Mouse (Mus musculus): Measurements from ENCODE around the gene Trim67. TPM values are rescaled to one million over a fixed set of nuclear protein-coding genes. Genes with fewer than 3 reads are reported as not detected.
A peak's percentile ranks its signal among the peaks of the same experiment; 100 is the strongest.

The Trim67 gene
- total RNA-seq, 2 experiments from 2014 or later: 14.9 to 16.5 TPM

DNA sequence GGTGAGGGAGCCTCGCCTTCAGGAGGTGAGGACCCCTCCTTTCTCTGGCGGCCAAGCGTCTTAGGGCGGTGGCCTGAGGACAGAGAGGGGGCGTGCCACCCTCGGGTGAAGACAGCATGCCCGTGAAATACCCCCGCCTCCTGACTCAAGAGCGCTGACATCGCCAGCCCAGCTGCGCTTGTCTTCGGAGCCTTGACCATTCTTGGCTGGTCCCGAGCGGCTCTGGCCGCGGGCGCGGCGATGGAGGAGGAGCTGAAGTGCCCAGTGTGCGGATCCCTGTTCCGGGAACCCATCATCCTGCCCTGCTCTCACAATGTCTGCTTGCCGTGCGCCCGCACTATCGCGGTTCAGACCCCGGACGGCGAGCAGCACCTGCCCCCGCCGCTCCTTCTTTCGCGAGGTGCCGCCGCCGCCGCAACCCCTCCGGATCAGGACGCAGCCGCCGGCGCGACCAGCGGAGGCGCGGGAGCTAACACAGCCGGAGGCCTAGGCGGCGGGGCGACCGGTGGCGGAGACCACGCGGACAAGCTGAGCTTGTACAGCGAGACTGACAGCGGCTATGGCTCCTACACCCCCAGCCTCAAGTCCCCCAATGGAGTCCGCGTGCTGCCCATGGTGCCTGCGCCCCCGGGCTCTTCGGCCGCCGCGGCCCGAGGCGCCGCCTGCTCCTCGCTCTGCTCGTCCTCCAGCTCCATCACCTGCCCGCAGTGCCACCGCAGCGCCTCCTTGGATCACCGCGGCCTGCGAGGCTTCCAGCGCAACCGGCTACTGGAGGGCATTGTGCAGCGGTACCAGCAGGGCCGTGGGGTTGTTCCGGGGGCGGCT lies 981 bp downstream of the Trim67 start:
- peak; percentile 26 to 29 for DNase-seq (ENCODE audit: low spot score in 2 of 2)

DNA sequence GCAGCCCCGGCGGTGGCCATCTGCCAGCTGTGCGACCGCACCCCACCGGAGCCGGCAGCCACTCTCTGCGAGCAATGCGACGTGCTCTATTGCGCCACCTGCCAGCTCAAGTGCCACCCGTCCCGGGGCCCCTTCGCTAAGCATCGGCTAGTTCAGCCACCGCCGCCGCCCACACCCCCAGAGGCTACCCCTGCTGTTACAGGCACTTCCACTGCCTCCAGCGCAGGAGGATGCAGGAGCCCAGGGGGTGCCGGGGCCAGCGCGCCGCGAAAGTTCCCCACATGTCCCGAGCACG lies 1.5 kb downstream of the Trim67 start:
- DNase-seq (ENCODE audit: low spot score in 2 of 2): peak; percentile 78 to 86

DNA sequence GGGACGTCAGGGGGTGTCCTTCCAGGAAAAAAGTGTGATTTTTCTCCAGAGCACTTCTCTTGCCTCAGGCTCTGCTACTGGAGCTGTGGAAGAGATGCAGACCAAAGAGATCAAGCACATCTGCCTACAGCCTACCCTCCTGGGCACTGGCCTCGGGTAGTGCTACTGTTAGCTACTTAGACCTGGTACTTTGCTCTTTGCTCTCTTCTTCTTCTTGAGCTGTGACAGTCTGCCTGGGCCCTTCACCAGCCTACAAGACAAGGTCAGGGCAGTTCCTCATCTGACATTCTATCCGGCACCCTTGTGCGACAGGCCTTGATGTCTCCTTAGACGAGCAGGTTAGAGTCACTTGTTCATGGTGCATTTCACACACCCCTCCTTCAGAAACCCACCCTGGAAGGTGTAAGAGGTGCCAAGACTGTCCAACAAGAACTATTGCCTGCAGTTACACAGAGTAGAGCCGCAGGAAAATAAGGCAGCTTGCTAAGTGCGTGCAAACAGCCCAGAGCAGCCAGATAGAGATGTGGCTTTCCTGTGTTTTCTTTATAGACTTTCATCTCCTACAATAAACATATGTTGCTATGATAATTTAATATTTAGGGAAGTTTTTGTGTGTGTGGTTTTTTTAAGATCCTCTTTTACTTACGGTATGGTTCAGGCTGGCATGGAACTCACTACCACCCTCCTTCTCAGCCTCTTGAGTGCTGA lies 3.0 kb downstream of the Trim67 start:
- no peak for DNase-seq (ENCODE audit: low spot score in 2 of 2)

DNA sequence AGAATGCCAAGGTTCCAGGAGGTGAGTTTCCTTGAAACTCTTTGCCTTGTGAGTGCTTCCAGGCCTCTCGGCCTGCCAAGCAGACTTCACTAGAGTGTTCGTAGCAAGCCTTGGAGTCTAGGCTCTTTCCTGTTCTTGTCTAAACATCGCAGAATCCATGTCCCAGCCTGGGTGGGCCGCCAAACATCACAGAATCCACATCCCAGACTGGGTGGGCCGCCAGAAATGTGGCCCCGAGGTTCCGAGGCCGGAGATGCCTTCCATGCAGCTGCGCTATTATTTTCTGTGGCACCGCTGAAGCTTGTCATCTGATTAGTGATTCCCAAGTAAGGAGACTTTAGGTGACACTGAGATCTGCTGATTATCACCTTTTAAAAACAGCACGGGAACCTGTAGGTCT lies 7.7 kb downstream of the Trim67 start:
- DNase-seq (ENCODE audit: low spot score in 2 of 2): no peak

DNA sequence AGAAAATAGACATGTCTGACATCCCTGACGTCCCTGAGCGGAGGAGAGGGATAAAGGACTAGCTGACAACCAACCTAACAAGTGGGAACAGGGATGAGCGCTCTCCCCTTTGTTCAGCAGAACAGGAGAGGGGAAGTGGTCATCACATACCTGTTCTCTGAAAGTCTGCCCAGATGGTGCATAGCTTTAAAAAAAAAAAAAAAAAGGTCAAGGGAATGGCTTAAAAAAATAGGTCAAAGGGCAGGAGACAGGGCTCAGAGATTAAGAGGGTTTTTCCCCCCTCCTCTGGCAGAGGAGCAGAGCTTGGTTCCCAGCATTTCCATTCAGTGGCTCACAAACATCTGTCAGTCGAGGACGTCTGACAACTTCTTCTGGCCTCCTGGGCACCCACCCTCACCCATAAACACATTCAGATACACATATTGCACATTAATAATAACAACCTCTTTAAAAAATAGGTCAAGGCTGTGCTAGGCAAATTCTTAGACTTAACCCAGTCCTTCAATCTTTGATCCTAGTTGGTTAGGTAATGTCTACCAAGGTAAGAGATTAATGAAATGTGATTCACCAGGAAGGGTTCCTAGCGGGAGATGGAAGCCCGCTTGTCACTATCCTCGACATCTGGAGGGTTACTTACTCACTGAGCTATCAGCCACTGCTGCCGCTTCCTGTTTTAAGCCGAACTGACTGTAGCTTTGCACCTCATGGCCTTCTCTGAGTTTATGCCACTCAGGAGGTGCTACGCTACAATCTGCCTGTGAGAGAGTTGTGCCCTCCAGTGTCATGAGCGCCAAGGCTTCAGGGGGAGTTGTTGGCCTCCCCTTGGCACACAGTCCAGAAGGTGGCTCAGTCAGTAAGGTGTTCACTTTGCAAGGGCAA lies 11.2 kb downstream of the Trim67 start:
- DNase-seq (ENCODE audit: low spot score in 2 of 2): no peak

DNA sequence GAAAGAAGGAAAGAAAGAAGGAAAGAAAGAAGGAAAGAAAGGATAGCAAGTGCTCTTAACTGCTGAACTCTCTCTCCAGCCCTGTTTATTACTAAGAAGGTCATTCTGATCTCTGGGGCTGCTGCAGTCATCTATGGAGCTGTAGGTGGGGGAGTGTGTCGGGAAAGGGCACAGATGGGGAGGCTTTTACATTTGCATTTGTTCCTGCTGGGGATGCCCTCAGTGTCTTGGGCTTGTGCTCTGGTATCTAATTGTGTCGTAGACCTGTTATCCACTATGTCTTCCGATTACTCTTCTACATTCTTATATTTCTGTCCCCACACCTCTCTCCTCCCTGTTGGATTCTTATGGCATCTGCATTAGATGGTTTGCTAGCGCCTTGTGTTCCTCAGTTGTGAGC lies 13.1 kb downstream of the Trim67 start:
- DNase-seq (ENCODE audit: low spot score in 2 of 2): no peak

DNA sequence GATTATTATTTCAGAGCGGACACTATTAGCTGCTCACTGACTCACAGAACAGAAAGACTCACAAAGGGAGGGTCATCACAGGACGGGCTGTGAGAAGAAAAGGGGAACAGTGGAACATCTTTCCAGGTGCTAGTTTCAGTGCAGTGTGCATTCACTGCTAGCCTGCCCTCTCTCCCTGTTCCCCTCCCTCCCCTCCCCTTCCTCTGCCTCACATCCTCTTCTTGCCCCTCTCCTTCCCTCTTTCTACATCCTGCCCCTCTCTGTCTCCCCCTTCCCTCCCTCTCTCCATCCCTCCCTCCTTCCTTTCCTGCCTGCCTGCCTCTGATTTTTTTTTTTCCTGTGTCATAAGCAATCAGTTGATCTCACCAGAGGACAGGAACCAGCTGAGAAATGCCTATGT lies 16.5 kb downstream of the Trim67 start:
- DNase-seq (ENCODE audit: low spot score in 2 of 2): no peak

DNA sequence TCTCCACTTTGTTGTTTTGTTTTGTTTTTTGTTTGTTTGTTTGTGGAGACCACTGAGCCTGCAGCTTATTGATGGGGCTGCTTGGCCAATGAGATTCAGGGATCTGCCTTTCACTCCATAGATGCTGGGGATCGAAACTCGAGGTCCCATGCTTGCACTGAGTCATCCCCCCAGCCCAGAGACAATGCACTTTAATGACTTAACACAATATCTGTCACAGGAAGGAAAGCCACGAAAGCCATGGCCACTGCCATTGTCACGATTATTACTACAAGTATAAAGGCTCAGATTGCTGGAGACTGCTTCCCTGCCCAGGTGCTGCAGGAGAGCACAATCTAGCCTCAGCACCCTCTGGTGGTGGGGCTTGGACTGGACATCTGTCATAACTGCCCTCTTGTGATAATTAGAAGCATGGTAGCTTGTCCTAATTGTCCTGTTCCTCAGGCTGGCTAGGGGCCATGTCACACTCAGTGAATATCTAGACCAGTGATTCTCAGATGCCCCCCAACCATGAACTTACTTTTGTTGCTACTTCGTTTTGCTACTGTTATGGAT lies 17.2 kb downstream of the Trim67 start:
- DNase-seq (ENCODE audit: low spot score in 2 of 2): no peak

DNA sequence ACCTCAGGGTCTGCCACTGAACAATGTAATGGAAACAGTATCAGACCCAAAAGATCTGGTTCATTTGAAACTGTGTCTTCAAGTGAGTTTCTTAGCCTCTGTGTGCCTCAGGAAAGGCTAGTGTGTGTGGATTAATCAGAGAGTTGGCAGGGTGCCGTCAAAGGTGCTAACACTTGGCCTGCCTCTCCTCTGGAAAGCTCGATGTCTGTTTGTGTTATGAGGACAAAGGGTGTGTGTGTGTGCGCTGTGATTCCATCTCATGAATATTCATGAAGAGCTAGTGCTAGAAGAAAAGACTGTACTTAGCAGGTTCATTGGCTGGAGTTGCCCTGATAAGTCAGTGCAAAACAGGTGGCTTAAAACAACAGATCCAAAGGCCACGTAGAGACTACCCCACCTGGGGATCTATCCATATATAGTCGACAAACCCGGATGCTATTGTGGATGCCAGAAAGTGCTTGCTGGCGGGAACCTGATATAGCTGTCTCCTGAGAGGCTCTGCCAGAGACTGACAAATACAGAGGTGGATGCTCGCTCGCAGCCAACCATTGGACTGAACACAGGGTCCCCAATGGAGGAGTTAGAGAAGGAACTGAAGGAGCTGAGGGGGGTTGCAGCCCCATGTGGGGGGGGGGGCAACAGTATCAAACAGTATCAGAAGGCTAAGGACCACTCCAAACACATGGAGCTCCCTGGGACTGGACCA lies 17.9 kb downstream of the Trim67 start:
- no peak for DNase-seq (ENCODE audit: low spot score in 2 of 2)

DNA sequence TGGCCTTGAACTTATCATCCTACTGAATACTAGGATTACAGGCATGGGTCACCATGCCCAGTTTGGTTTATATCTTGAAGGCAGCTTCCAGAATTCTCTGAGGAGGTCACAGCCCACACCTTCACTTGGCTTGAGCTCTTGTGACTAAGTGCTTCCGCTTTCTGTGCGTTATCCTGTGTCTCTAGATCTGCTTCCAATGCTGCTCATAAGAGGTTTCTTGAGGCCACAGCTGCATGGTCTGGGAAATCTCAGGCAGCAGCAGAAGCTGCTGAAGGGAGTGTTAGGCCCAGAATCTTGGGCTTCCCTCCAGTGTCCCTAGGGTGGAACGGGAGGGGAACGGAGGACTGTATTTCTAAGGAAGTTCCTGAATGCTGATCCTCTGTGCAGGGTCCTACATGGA lies 20.4 kb downstream of the Trim67 start:
- DNase-seq (ENCODE audit: low spot score in 2 of 2): no peak

DNA sequence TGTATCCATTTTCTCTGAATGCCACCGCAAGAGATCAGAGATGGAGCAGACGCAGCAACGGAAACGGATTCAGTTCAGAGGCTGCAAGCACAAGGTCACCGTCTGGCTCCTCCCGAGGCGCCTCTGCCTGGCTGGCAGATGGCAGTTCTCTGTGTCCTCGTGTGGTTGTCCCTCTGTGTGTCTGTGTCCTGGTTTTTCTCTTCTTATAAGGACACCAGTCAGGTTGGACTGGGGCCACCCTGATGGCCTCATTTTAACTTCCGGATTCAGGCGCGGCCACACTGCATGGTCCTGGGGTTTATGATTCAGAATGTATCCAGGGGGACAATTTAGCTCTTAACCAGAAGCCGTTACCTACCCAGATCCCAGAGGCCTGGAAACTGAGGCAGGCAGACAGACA lies 23.0 kb downstream of the Trim67 start:
- no peak for DNase-seq (ENCODE audit: low spot score in 2 of 2)

DNA sequence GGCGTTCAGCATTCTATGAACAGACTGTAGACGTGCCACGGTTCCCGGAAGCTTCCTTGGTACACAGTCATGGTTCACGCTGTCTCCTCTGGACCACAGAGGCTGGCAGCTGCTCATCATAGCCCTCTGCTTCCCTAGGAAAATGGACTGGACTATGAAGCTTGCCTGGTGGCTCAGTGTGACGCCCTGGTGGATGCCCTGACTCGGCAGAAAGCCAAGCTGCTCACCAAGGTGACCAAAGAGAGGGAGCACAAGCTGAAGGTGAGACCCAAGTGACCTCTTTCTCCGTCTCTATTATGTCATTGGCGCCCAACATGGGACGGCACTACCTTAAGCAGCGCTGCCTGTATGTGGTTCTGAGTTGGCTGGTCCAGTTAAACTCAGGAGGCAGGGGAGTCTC lies 24.0 kb downstream of the Trim67 start:
- no peak for DNase-seq (ENCODE audit: low spot score in 2 of 2)

DNA sequence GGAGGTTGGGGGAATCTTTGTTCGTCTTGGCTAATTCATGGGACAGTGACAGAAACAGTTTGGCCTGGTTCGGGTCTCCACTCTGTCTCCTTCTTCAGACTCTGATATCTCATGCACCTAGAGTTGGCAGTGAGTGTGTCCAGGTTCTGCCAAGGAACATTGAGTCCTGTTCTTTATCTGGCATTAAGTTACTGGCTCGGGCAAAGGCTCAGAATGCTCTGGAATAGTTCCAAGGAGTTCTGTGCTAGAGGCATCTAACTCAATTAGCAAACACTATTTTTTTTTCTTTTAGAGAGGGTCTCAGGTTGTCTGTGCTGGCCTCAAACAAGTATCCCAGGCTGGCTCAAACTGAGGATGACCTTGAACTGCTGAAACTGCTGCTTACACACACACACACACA lies 24.5 kb downstream of the Trim67 start:
- no peak for DNase-seq (ENCODE audit: low spot score in 2 of 2)

DNA sequence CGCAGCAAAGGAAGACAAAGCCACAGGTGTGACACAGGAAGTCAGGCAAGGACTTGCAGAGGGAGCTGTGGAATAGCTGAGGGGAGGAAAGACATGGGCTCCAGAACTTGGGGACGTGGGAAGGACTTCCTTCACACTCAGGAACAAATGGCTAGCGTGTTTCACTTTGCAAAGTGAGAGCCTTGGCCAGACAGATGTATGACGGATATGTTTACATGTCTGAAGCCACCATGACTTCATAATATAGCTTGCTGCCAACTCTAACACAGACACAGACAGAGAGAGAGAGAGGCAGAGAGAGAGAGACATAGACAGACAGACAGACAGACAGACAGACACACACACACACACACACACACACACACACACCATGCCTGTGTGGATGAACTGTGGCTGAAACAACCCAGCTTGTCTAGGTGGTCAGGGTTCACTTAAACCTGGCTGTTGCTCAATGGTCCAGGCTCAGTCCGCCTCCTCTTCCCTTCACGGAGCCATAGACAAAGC lies 26.8 kb downstream of the Trim67 start:
- no peak for DNase-seq (ENCODE audit: low spot score in 2 of 2)

DNA sequence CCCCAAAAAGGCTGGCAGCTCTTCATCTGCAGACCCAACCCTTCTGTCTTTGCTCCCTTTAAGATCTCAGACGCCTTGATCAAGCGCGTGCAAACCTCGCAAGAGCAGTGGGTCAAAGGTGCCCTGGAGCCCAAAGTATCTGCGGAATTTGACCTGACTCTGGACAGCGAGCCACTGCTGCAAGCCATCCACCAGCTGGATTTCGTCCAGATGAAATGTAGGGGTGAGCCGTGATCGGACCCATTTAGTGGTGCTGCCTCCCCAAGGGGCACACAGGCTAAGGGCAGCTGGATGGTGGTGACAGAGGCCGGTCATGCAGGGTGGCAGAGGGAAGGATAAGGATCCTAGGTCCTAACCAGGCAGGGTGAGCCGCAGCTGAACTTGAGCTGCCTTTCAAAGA lies 27.2 kb downstream of the Trim67 start:
- DNase-seq (ENCODE audit: low spot score in 2 of 2): no peak

DNA sequence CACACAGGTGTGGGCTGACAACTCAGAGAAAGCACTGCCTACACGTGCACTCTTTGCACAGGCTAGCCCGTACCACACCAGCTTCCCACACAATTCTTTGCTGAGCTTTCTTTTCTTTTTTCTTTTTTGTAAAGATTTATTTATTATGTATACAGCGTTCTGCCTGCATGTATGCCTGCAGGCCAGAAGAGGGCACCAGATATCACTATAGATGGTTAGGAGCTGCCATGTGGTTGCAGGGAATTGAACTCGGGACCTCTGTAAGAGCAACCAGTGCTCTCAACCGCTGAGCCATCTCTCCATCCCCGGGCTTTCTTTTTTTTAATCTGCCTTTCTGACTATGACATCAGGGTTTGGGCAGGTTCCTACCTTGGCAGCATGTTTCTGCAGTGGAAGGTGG lies 30.6 kb downstream of the Trim67 start:
- no peak for DNase-seq (ENCODE audit: low spot score in 2 of 2)

DNA sequence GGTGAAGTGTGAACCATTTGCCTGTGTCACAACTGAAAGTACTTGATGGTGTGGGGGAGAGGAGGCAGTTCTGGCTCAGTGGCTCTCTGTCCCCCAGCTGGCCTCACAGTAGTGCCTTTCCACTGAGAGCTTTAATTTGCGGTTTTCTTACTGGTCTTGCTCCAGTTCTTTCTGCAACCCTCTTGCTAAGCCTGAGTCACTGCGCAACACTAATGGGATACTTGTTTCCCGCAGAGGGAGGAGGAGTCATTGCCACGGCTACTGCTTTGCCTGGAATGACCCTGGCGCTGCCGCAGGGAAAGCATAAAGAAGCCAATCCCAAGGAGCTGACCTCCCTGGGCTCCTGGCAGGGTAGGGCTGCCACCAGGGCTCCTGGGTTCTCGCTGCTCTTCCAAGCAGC lies 33.8 kb downstream of the Trim67 start:
- DNase-seq (ENCODE audit: low spot score in 2 of 2): peak; percentile 16 to 50

DNA sequence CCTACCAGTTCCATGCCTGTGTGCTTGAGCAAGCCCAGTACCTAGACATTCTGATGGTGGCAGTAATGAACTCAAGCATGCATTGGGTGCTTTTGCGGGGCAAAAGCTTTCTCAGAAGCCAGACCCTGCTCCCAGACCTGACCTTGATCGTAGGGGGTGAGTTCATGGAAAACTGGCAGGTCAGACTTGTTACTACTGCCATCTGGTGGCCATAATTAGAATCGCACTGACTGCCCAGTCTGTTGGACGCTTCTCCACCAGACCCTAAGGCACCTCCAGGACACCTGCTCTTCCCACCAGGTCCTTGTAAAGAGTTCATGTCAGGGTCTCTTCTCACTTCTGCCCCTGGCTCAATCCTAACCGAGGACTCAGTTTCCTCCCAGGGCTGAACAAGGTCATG lies 34.5 kb downstream of the Trim67 start:
- DNase-seq (ENCODE audit: low spot score in 2 of 2): peak; percentile 43 to 55

DNA sequence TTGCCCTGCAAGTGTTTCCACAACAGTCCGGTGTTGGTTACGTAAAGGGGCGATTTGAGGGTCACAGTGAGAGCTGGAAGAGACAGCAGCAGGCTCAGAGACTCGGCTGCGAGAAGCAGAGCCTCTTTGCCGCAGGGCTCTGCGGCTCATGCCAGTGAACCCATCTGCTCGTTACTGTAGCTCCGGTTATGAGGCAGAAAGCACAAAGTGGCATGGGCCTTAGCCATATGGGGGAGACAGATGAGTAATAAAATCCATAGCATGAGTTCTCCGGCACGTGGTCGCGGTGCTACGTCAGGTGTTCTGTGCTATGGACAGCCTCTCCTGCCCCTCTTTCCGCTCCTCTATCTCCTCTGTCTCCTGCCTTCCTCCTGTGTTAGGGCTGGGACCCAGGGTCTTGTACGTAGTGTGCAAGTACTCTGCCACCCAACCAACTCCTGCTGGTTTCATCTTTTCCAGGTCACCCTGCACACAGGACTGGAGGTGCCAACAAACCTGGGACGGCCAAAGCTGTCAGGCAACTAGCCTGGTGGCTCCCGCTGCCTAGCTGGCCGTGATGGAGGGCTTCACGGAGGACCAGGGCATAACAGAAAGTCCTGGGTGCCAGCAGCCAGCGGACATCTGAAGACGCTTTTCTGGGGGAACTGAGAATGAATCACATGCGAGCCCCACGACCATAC lies 35.8 kb downstream of the Trim67 start:
- peak; percentile 30 to 59 for DNase-seq (ENCODE audit: low spot score in 2 of 2)

DNA sequence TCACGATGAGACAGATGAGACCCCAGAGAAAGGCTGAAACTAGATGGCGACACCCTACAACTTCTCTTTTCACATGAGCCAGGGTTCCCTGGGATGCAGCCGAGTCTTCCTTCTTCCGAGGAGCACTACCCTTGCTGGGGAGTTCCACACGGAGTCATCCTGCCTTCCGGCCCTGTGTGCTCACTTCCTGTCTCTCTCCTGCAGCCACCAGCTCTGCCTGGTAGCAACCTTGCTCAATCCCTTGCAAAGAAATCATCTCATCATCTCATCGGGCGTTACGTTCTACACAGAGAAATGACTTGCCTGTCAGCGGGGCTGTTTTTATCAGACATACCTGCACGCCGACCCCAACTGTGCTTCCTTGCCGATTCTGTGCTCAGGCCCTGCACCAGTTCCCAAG lies 37.2 kb downstream of the Trim67 start:
- DNase-seq (ENCODE audit: low spot score in 2 of 2): no peak

All from layer of hippocampus, postnatal 14 days (tissue).